Mouse (Mus musculus): ENCODE results near the gene Sufu.

Sufu gene

GRCm38 (mm10) chr19:46396686-46397435 is at the start of gene Sufu:
Gene Sufu (plus strand): TSS chr19:46396896.
- in situ Hi-C loops (cut with MboI, MseI) = no loop called here

GRCm38 (mm10) chr19:46347146-46347545 is 49.5 kb upstream of the Sufu start:
- in situ Hi-C loops (cut with MboI, MseI) = no loop called here

GRCm38 (mm10) chr19:46347936-46348668 is 48.6 kb upstream of the Sufu start:
- in situ Hi-C loops (cut with MboI, MseI) = no loop called here

GRCm38 (mm10) chr19:46348761-46349458 is 47.8 kb upstream of the Sufu start:
- in situ Hi-C loops (cut with MboI, MseI) = no loop called here

- in situ Hi-C loops (cut with MboI, MseI) = no loop called here
These were observed 47.1 kb upstream of the Sufu start for GRCm38 (mm10) chr19:46349550-46349949.

GRCm38 (mm10) chr19:46350168-46350932 is 46.3 kb upstream of the Sufu start, which contains the start of gene 2310034G01Rik:
Gene 2310034G01Rik (minus strand): TSS chr19:46350302.
- in situ Hi-C loops (cut with MboI, MseI) = no loop called here

- in situ Hi-C loops (cut with MboI, MseI) = no loop called here
These were observed 40.0 kb upstream of the Sufu start for GRCm38 (mm10) chr19:46356701-46357138.

GRCm38 (mm10) chr19:46357344-46358280 is 39.1 kb upstream of the Sufu start:
- in situ Hi-C loops (cut with MboI, MseI) = no loop called here

GRCm38 (mm10) chr19:46358381-46358780 is 38.3 kb upstream of the Sufu start:
- in situ Hi-C loops (cut with MboI, MseI) = no loop called here

- in situ Hi-C loops (cut with MboI, MseI) = no loop called here
These were observed 34.6 kb upstream of the Sufu start for GRCm38 (mm10) chr19:46362104-46362503.

GRCm38 (mm10) chr19:46363294-46364009 is 33.2 kb upstream of the Sufu start:
- in situ Hi-C loops (cut with MboI, MseI) = no loop called here

GRCm38 (mm10) chr19:46367798-46368590 is 28.7 kb upstream of the Sufu start:
- in situ Hi-C loops (cut with MboI, MseI) = no loop called here

GRCm38 (mm10) chr19:46369204-46369603 is 27.5 kb upstream of the Sufu start:
- in situ Hi-C loops (cut with MboI, MseI) = no loop called here

GRCm38 (mm10) chr19:46374477-46375088 is 22.1 kb upstream of the Sufu start:
- in situ Hi-C loops (cut with MboI, MseI) = no loop called here

- in situ Hi-C loops (cut with MboI, MseI) = no loop called here
These were observed 21.2 kb upstream of the Sufu start for GRCm38 (mm10) chr19:46375489-46375888.

GRCm38 (mm10) chr19:46375891-46376290 is 20.8 kb upstream of the Sufu start:
- in situ Hi-C loops (cut with MboI, MseI) = no loop called here

- in situ Hi-C loops (cut with MboI, MseI) = no loop called here
These were observed 14.4 kb upstream of the Sufu start for GRCm38 (mm10) chr19:46382275-46382674.

GRCm38 (mm10) chr19:46389872-46390271 is 6.8 kb upstream of the Sufu start:
- in situ Hi-C loops (cut with MboI, MseI) = no loop called here

Data from T-helper 1 cell (primary cell).